Mouse (Mus musculus): ENCODE measurements around the gene Dnm1.

GRCm38 (mm10) chr2:32351471-32351961 lies 1.6 kb downstream of the Dnm1 start:
- no peak for TF ChIP-seq POLR2A (IDR thresholded peaks at IDR 0.05; ENCODE audit: insufficient read depth, low read depth, low read length)
- no peak for TF ChIP-seq CTCF (IDR thresholded peaks at IDR 0.05; ENCODE audit: insufficient read depth, low read depth, low read length)
